Mouse (Mus musculus) embryonic fibroblast, embryonic 13.5 days (primary cell): Measurements from ENCODE around the gene Eif4e3.

Experiments
- CTCF ChIP-seq: IDR thresholded peaks from 2 replicates; pipeline ENCODE4 v1.5.1; 2011; ENCODE audit warnings: mild to moderate bottlenecking, control low read depth, low read length, moderate library complexity, borderline replicate concordance; ENCODE audit not compliant: insufficient read depth
- POLR2A ChIP-seq: IDR thresholded peaks from 2 replicates; pipeline ENCODE4 v1.6.1; 2011; ENCODE audit warnings: low read depth, mild to moderate bottlenecking, control low read depth, low read length, moderate library complexity

GRCm38 (mm10) chr6:99620471-99620870 is 46.1 kb downstream of the Eif4e3 start:
- TF ChIP-seq CTCF (no peak), POLR2A (no peak)
